19 mouse cellular contexts compared by ENCODE assay signal in the genomic region with DNA sequence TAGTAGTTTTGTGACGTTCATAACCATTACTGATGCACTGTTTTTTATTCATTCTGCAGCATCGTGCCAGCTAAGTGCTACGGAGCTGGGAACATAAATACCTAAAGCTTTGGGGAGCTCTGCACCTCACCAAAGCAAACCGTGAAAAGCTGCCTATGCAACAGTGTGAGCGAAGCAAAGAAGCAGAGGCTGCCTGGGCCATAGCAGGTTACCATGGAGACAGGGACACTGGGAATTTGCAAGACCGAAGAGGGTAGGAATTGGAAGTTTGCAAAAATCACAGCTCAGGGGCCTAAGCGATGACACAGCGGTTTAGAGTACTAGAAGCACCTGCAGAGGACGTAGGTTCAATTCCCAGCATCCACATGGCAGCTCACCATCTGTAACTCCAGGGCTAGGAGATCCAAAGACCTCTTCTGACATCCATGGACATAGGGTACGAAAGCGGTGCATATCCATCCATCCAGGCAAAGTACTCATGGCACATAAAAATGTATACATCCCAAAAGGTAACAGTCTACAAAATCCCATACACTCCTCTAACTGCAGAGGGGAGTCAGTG. TPM values are rescaled to one million over a fixed set of nuclear protein-coding genes. Genes with fewer than 3 reads are reported as not detected.
A peak's percentile ranks its signal among the peaks of the same experiment; 100 is the strongest.
DNase-seq lines count a peak whose midpoint lies in the region; ATAC-seq and TF ChIP-seq lines count a peak whose summit lies in the region.
"Had no signal": no experiment of that assay in that cellular context is flagged by ENCODE, and none has a peak within 500 bp of the region (broad histone marks: within the 10 kb centered on the region; RNA-seq: fewer than 3 reads in every experiment).

No protein-coding gene starts in this region.

- no peaks in the 10 kb centered on the region for H3K4me1 ChIP-seq in hindbrain, postnatal 0 days (ENCODE audit: insufficient read depth, low read length)
- H3K4me1 ChIP-seq in hindbrain, embryonic 14.5 days (replicated peaks; ENCODE audit: control insufficient read depth, insufficient read depth, low read length) = peaks cover 9% of the 10 kb centered on the region
- H3K4me1 ChIP-seq in midbrain, embryonic 15.5 days = peaks cover 17% of the 10 kb centered on the region

- H3K27ac ChIP-seq in hindbrain, postnatal 0 days = no peak overlapping the region; the same call in 1 of the 2 replicates
- H3K27ac ChIP-seq in hindbrain, embryonic 14.5 days = no peak overlapping the region
- no peak overlapping the region for H3K27ac ChIP-seq in midbrain, embryonic 15.5 days
- H3K27ac ChIP-seq: forebrain, embryonic 13.5 days; gastrocnemius, adult 2 months; hindbrain, embryonic 10.5 days; limb, embryonic 13.5 days; lung, embryonic 15.5 days; stomach, embryonic 15.5 days had no signal

- no peaks in the 10 kb centered on the region for H3K27me3 ChIP-seq in hindbrain, postnatal 0 days (ENCODE audit: insufficient read depth, low read length)
- H3K27me3 ChIP-seq in hindbrain, embryonic 14.5 days (ENCODE audit: control insufficient read depth, insufficient read depth, low read length) = no peaks in the 10 kb centered on the region
- H3K27me3 ChIP-seq in midbrain, embryonic 15.5 days (replicated peaks) = no peaks in the 10 kb centered on the region
- H3K27me3 ChIP-seq: CH12.LX; forebrain, embryonic 13.5 days; limb, embryonic 13.5 days; lung, embryonic 15.5 days; stomach, embryonic 15.5 days had no signal

- TF ChIP-seq CTCF in hindbrain, postnatal 0 days (IDR thresholded peaks at IDR 0.05; ENCODE audit: low read depth) = no peak

- WGBS in hindbrain, postnatal 0 days = 53% methylated on average over 11 of the region's 11 CpGs
- WGBS in hindbrain, embryonic 14.5 days = 54% methylated on average over 11 of the region's 11 CpGs
- 57% methylated on average over 11 of the region's 11 CpGs for WGBS in midbrain, embryonic 15.5 days

- no peak overlapping the region for H3K4me3 ChIP-seq in hindbrain, postnatal 0 days (ENCODE audit: low read length)
- no peak overlapping the region for H3K4me3 ChIP-seq in hindbrain, embryonic 14.5 days (replicated peaks; ENCODE audit: low read length)
- no peak overlapping the region for H3K4me3 ChIP-seq in midbrain, embryonic 15.5 days
- H3K4me3 ChIP-seq: erythroblast, embryonic 14.5 days; forebrain, embryonic 13.5 days; gastrocnemius, adult 2 months; limb, embryonic 13.5 days; lung, embryonic 15.5 days; stomach, embryonic 15.5 days had no signal

- no peaks in the 10 kb centered on the region for H3K9me3 ChIP-seq in hindbrain, postnatal 0 days (ENCODE audit: low read length)
- H3K9me3 ChIP-seq in hindbrain, embryonic 14.5 days (ENCODE audit: control insufficient read depth, low read length) = no peaks in the 10 kb centered on the region
- H3K9me3 ChIP-seq in midbrain, embryonic 15.5 days = no peaks in the 10 kb centered on the region
- H3K9me3 ChIP-seq: forebrain, embryonic 13.5 days; hindbrain, embryonic 10.5 days; limb, embryonic 13.5 days; lung, embryonic 15.5 days; megakaryocyte, embryonic 14.5 days; stomach, embryonic 15.5 days had no signal

- ATAC-seq in hindbrain, postnatal 0 days = peak; percentile 44; the same call in 1 of the 2 replicates
- ATAC-seq in hindbrain, embryonic 14.5 days (ENCODE audit: low FRiP score) = no peak
- peak; percentile 67; the same call in 1 of the 2 replicates for ATAC-seq in midbrain, embryonic 15.5 days (replicated peaks)

- H3K9ac ChIP-seq in hindbrain, postnatal 0 days (replicated peaks; ENCODE audit: low read length) = no peak overlapping the region
- H3K9ac ChIP-seq in hindbrain, embryonic 14.5 days = no peak overlapping the region
- H3K9ac ChIP-seq in midbrain, embryonic 15.5 days = no peak overlapping the region
- H3K9ac ChIP-seq: forebrain, embryonic 13.5 days; limb, embryonic 13.5 days; lung, embryonic 15.5 days; stomach, embryonic 15.5 days had no signal

- H3K36me3 ChIP-seq in hindbrain, postnatal 0 days (ENCODE audit: insufficient read depth, low read length) = no peaks in the 10 kb centered on the region
- no peaks in the 10 kb centered on the region for H3K36me3 ChIP-seq in hindbrain, embryonic 14.5 days (replicated peaks; ENCODE audit: control insufficient read depth, insufficient read depth)
- H3K36me3 ChIP-seq in midbrain, embryonic 15.5 days (replicated peaks) = no peaks in the 10 kb centered on the region
- H3K36me3 ChIP-seq: hindbrain, embryonic 10.5 days; limb, embryonic 13.5 days; lung, embryonic 15.5 days; stomach, embryonic 15.5 days had no signal

- peak; percentile 43 for DNase-seq in hindbrain, postnatal 0 days (ENCODE audit: low spot score)
- DNase-seq in hindbrain, embryonic 14.5 days (ENCODE audit: low spot score) = no peak
- DNase-seq in R1 (ENCODE audit: low read depth, low spot score) (peak; percentile 62), ZHBTc4 (ENCODE audit: low read depth, low spot score) (peak; percentile 43)
- no peak for DNase-seq in ovary, adult 18-20 months (ENCODE audit: low spot score)
- no peak for DNase-seq in lung, postnatal 25 days (ENCODE audit: low spot score)
- DNase-seq in Muller cell, postnatal 12 days (ENCODE audit: inconsistent ontology term) = no peak

- no peak overlapping the region for H3K4me2 ChIP-seq in hindbrain, postnatal 0 days (ENCODE audit: low read depth, low read length)
- H3K4me2 ChIP-seq in hindbrain, embryonic 14.5 days (replicated peaks) = no peak overlapping the region
- no peak overlapping the region for H3K4me2 ChIP-seq in midbrain, embryonic 15.5 days
- H3K4me2 ChIP-seq: liver, embryonic 11.5 days had no signal

RNA-seq across cellular contexts. Expression of a gene that starts 18.9 kb away (rescaled TPM):
- 73.1 and 81.4 TPM in 2 replicates for total RNA-seq in hindbrain, postnatal 0 days (2014; rRNA removed)
- 34.4 and 36.0 TPM in 2 replicates for polyA plus RNA-seq in hindbrain, postnatal 0 days (2015; fragmentation: Nextera tagmentation; extraction: Ambion mirVana)
- 81.3 and 98.0 TPM in 2 replicates for polyA plus RNA-seq in hindbrain, embryonic 14.5 days (2014; fragmentation: Nextera tagmentation; extraction: Ambion mirVana)
- 60.4 and 68.6 TPM in 2 replicates for polyA plus RNA-seq in midbrain, embryonic 15.5 days (2015; fragmentation: Nextera tagmentation; extraction: Ambion mirVana)

RNA-seq across cellular contexts. Expression of a gene that starts 19.0 kb away (rescaled TPM):
- total RNA-seq in hindbrain, postnatal 0 days (2014; rRNA removed) = 16.1 and 24.0 TPM in 2 replicates
- 16.0 and 19.4 TPM in 2 replicates for polyA plus RNA-seq in hindbrain, postnatal 0 days (2015; fragmentation: Nextera tagmentation; extraction: Ambion mirVana)
- polyA plus RNA-seq in hindbrain, embryonic 14.5 days (2014; fragmentation: Nextera tagmentation; extraction: Ambion mirVana) = 27.0 and 27.4 TPM in 2 replicates
- 25.7 and 31.3 TPM in 2 replicates for polyA plus RNA-seq in midbrain, embryonic 15.5 days (2015; fragmentation: Nextera tagmentation; extraction: Ambion mirVana)

RNA-seq across cellular contexts. Expression of a gene that starts 20.9 kb away (rescaled TPM):
- 42.8 and 49.0 TPM in 2 replicates for total RNA-seq in hindbrain, postnatal 0 days (2014; rRNA removed)
- 12.6 and 13.1 TPM in 2 replicates for polyA plus RNA-seq in hindbrain, postnatal 0 days (2015; fragmentation: Nextera tagmentation; extraction: Ambion mirVana)
- 12.6 and 15.6 TPM in 2 replicates for polyA plus RNA-seq in hindbrain, embryonic 14.5 days (2014; fragmentation: Nextera tagmentation; extraction: Ambion mirVana)
- 13.9 and 15.8 TPM in 2 replicates for polyA plus RNA-seq in midbrain, embryonic 15.5 days (2015; fragmentation: Nextera tagmentation; extraction: Ambion mirVana)
- total RNA-seq: gastrocnemius, adult 2 months; heart, postnatal 14 days had no signal
- polyA plus RNA-seq: erythroblast, embryonic 14.5 days had no signal

Comparison
In these comparisons a context has a peak if more than half of its experiments do, and no peak if none do; other contexts are left out.
1. DNase-seq: peak in hindbrain, postnatal 0 days (single experiment), R1 (single experiment) and ZHBTc4 (single experiment); none in hindbrain, embryonic 14.5 days (single experiment), ovary, adult 18-20 months (single experiment), lung, postnatal 25 days (single experiment) and Muller cell, postnatal 12 days (single experiment).